Mouse (Mus musculus) small intestine, adult 2 months (tissue): ENCODE measurements around the gene Slc35b1. TPM values are rescaled to one million over a fixed set of nuclear protein-coding genes. Genes with fewer than 3 reads are reported as not detected.

Experiments used
- H3K27ac ChIP-seq: fragments of 200-500 bp; 2 replicates; pipeline ENCODE4 v1.5.1; 2012; ENCODE audit warnings: low read depth, low read length, control low read depth, inconsistent platforms; ENCODE audit not compliant: insufficient read depth
- H3K27me3 ChIP-seq: fragments of 200-500 bp; 2 replicates; pipeline ENCODE4 v1.6.1; 2012; ENCODE audit warnings: mild to moderate bottlenecking, moderate library complexity, low read length, inconsistent platforms; ENCODE audit not compliant: control insufficient read depth, insufficient read depth
- H3K36me3 ChIP-seq: fragments of 200-500 bp; 2 replicates; pipeline ENCODE4 v1.6.1; 2012; ENCODE audit warnings: mild to moderate bottlenecking, low read length, control low read depth, inconsistent platforms; ENCODE audit not compliant: control insufficient read depth, insufficient read depth
- H3K4me1 ChIP-seq: fragments of 200-500 bp; 2 replicates; pipeline ENCODE4 v1.6.1; 2012; ENCODE audit warnings: low read length, inconsistent platforms, mixed read lengths; ENCODE audit not compliant: control insufficient read depth, insufficient read depth, insufficient read length
- H3K4me3 ChIP-seq: fragments of 200-500 bp; 2 replicates; pipeline ENCODE4 v1.5.1; 2012; ENCODE audit warnings: low read depth, mild to moderate bottlenecking, control low read depth, inconsistent platforms, low read length, moderate library complexity
- CTCF ChIP-seq: fragments of 200-500 bp; IDR thresholded peaks from 2 replicates; pipeline ENCODE4 v1.5.1; 2012; ENCODE audit warnings: low read depth, mild to moderate bottlenecking, control low read depth, inconsistent platforms, low read length, moderate library complexity, mixed read lengths; ENCODE audit not compliant: insufficient replicate concordance, insufficient read length; ENCODE audit errors: extremely low read depth
- POLR2A ChIP-seq: fragments of 200-500 bp; IDR thresholded peaks from 2 replicates; pipeline ENCODE4 v1.6.1; 2012; ENCODE audit warnings: low read depth, mild to moderate bottlenecking, control low read depth, inconsistent platforms, low read length, moderate library complexity
- WGBS: fragments of 180-500 bp; shearing (Covaris S2); methylation state at CpG from one replicate; pipeline ENCODE4 v1.1.7; 2018; 5-methylcytosine and 5-hydroxymethylcytosine counted together
- polyA plus RNA-seq: library from polyadenylated mRNA; depleted of rRNA; stranded (reverse); fragments of >200 nt; gene quantifications from 2 replicates; pipeline ENCODE4 v1.2.3, GENCODE M21; 2012; rRNA removed

The Slc35b1 gene
- 81.9 and 151 TPM in 2 replicates for polyA plus RNA-seq

GRCm38 (mm10) chr11:95384319-95384972 lies at the start of gene Slc35b1:
Gene Slc35b1, plus strand, starts transcription at chr11:95384692.
- peak; percentile 81 for TF ChIP-seq POLR2A
- TF ChIP-seq CTCF = peak; percentile 89
- under 1% methylated on average over 42 of the region's 42 CpGs for WGBS
- Histone ChIP-seq H3K4me1 (peaks cover 23% of the 10 kb centered on the region), H3K4me3 (peak within 1 kb of the TSS; percentile 99), H3K36me3 (peaks cover 21% of the 10 kb centered on the region), H3K27me3 (no peaks in the 10 kb centered on the region), H3K27ac (peak within 1 kb of the TSS; percentile 90)

- WGBS = under 1% methylated on average over 23 of the region's 27 CpGs
Observed at GRCm38 (mm10) chr11:95336568-95337128, 47.8 kb upstream of the Slc35b1 start, which contains the start of gene Fam117a. Gene Fam117a, plus strand, starts transcription at chr11:95337018.

GRCm38 (mm10) chr11:95337129-95337813 lies 47.2 kb upstream of the Slc35b1 start:
- Histone ChIP-seq H3K27ac (peak overlapping the region; percentile 17), H3K27me3 (no peaks in the 10 kb centered on the region), H3K36me3 (no peaks in the 10 kb centered on the region), H3K4me3 (peak overlapping the region; percentile 71), H3K4me1 (peaks cover 5% of the 10 kb centered on the region)
- TF ChIP-seq CTCF = no peak
- TF ChIP-seq POLR2A = no peak; the same call in 1 of the 2 replicates
- 1% methylated on average over 50 of the region's 50 CpGs for WGBS

More at GRCm38 (mm10) chr11:95336568-95337128, 47.8 kb upstream of the Slc35b1 start, which contains the start of gene Fam117a:
- Histone ChIP-seq H3K27ac (peak within 1 kb of the TSS; percentile 17), H3K4me1 (peaks cover 5% of the 10 kb centered on the region), H3K4me3 (peak within 1 kb of the TSS; percentile 71), H3K36me3 (no peaks in the 10 kb centered on the region), H3K27me3 (no peaks in the 10 kb centered on the region)
- TF ChIP-seq POLR2A = peak; percentile 78
- no peak for TF ChIP-seq CTCF

- no peaks in the 10 kb centered on the region for H3K27me3 ChIP-seq
- TF ChIP-seq POLR2A (no peak), CTCF (no peak)
- no peaks in the 10 kb centered on the region for H3K36me3 ChIP-seq
- H3K27ac ChIP-seq = 0 out of 2 replicates have a peak overlapping the region, but pooled peaks have one; percentile 12
- H3K4me3 ChIP-seq = peak overlapping the region; percentile 38
- 22% methylated on average over 9 of the region's 9 CpGs for WGBS
- peaks cover 5% of the 10 kb centered on the region for H3K4me1 ChIP-seq
Observed at GRCm38 (mm10) chr11:95337846-95338342, 46.6 kb upstream of the Slc35b1 start.

GRCm38 (mm10) chr11:95339471-95340021 lies 44.9 kb upstream of the Slc35b1 start:
- Histone ChIP-seq H3K27me3 (no peaks in the 10 kb centered on the region), H3K4me1 (peaks cover 5% of the 10 kb centered on the region), H3K27ac (peak overlapping the region; percentile 13; the same call in 1 of the 2 replicates), H3K4me3 (no peak overlapping the region), H3K36me3 (no peaks in the 10 kb centered on the region)
- TF ChIP-seq POLR2A = no peak
- 35% methylated on average over 14 of the region's 14 CpGs for WGBS

GRCm38 (mm10) chr11:95340259-95340658 lies 44.2 kb upstream of the Slc35b1 start:
- H3K27me3 ChIP-seq = no peaks in the 10 kb centered on the region
- H3K27ac ChIP-seq = no peak overlapping the region
- no peaks in the 10 kb centered on the region for H3K36me3 ChIP-seq
- H3K4me1 ChIP-seq = peaks cover 5% of the 10 kb centered on the region
- no peak for TF ChIP-seq CTCF
- no peak for TF ChIP-seq POLR2A
- no peak overlapping the region for H3K4me3 ChIP-seq
- 80% methylated on average over 1 of the region's 1 CpGs for WGBS

GRCm38 (mm10) chr11:95340664-95341063 lies 43.8 kb upstream of the Slc35b1 start:
- no peak overlapping the region for H3K4me3 ChIP-seq
- WGBS = 68% methylated on average over 5 of the region's 5 CpGs
- H3K36me3 ChIP-seq = no peaks in the 10 kb centered on the region
- TF ChIP-seq CTCF (no peak), POLR2A (no peak)
- H3K27me3 ChIP-seq = no peaks in the 10 kb centered on the region
- no peak overlapping the region for H3K27ac ChIP-seq
- peaks cover 5% of the 10 kb centered on the region for H3K4me1 ChIP-seq
